Mouse (Mus musculus) left cerebral cortex, adult 2 months (tissue): ENCODE results near the gene Tut7. TPM values are rescaled to one million over a fixed set of nuclear protein-coding genes. Genes with fewer than 3 reads are reported as not detected.
A peak's percentile ranks its signal among the peaks of the same experiment; 100 is the strongest.
"Not testable (repeated sequence)": the region's sequence is repeated elsewhere in the genome, so short reads cannot be mapped to it uniquely, and the experiment has no call there.

ENCODE experiments used
- DNase-seq, 2 experiments: peaks; one replicate each; pipeline ENCODE4 v3.0.0; 2021 to 2022; ENCODE audit warnings: low spot score in 2 of 2, mixed read lengths in 1 of 2; ENCODE audit errors: extremely low spot score in 1 of 2
- H3K27ac ChIP-seq: fragments of 200-600 bp; 2 replicates; pipeline ENCODE4 v1.8.1; 2022
- H3K4me3 ChIP-seq: fragments of 200-600 bp; 2 replicates; pipeline ENCODE4 v1.8.1; 2022
- CTCF ChIP-seq: fragments of 200-600 bp; IDR thresholded peaks from 2 replicates; pipeline ENCODE4 v1.8.1; 2022; ENCODE audit warnings: antibody characterized with exemption, mild to moderate bottlenecking, moderate library complexity
- intact Hi-C: fragments of 180-260 bp; cut with DNase I; formaldehyde crosslinking; loops from one replicate; pipeline ENCODE4 v1.15.1; 2025
- total RNA-seq, 2 experiments: library from RNA; stranded (reverse); gene quantifications; 2 replicates each; pipeline ENCODE4 v1.2.3; 2021

Tut7 gene
- total RNA-seq, 2 experiments from 2014 or later, result 61.1 to 66.0 TPM

DNA sequence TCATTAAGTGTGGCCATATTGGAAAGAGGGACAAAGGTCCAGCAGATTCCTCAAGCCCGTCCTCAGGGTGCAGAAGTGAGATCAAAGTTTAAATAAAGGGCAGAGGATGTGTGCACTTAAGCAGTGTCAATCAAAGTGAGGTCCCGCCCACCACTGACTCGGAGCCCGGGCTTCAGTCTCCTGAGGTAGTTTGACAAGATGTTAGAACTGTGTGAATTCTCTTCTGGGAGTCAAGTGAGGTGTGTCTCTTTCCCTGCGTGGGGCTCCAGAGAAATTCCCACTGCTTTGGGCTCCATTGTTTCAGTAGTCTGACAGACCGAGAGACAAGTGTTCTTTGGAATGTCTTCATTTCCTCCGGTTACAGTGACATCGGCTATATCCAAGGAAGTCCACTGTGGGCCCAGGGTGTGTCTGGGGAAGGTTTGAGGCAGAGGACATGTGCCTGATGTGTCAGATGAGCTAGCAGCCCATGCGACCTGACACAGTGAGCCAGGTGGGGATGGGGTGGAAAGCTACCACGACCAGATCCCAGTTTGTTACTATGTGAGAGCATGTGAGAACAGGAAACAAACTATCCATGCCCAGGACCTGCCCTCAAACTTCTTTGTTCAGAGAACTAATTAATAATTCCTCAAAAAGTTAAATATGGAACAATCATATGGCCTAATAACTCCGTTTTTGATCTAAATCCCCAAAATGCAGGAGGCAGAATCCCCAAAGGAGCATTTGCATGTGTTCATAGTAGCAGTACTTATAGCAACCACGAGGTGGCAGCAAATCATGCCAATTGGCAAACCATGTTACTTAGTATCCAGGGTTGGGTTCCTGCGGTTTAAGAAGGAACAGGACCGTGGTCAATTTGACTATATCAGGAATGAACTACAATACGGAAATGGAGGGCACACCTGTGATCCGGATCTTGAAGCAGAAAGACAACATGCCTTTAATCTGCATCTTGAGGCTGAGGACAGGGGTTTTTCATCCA lies 19.6 kb upstream of the Tut7 start:
- peak; percentile 95 for TF ChIP-seq CTCF
- H3K4me3 ChIP-seq, result no peak overlapping the region
- intact Hi-C loops, result loop anchor here (2.0 to 10.0 kb wide), 5 partner anchors 335 to 1205 kb away; partner anchors contain the start of genes Dapk1 and Gas1
- H3K27ac ChIP-seq, result no peak overlapping the region
- DNase-seq, result peak; percentile 82 to 85

DNA sequence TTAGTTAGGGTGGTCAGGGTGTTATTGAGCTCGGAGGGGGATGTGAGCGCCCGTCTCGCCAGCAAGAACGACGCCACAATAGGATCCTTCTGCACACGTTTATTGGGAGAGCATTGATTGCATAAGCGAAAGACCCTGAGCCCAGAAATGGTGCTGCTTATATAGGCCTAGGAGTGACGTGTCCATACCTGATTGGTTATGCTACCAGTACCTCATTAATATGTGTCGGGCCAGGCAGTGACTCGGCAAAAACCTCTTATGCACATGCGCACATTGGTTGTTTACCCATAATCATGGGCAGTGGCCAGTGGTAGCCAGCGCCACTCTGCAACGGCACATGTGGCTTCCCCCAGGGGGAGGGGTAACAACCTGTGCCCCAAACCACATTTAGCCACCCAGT lies 18.8 kb upstream of the Tut7 start:
- intact Hi-C loops, result loop anchor here (2.0 to 10.0 kb wide), 5 partner anchors 336 to 1204 kb away; partner anchors contain the start of genes Dapk1 and Gas1
- not testable (repeated sequence) for DNase-seq, H3K4me3 ChIP-seq, H3K27ac ChIP-seq

DNA sequence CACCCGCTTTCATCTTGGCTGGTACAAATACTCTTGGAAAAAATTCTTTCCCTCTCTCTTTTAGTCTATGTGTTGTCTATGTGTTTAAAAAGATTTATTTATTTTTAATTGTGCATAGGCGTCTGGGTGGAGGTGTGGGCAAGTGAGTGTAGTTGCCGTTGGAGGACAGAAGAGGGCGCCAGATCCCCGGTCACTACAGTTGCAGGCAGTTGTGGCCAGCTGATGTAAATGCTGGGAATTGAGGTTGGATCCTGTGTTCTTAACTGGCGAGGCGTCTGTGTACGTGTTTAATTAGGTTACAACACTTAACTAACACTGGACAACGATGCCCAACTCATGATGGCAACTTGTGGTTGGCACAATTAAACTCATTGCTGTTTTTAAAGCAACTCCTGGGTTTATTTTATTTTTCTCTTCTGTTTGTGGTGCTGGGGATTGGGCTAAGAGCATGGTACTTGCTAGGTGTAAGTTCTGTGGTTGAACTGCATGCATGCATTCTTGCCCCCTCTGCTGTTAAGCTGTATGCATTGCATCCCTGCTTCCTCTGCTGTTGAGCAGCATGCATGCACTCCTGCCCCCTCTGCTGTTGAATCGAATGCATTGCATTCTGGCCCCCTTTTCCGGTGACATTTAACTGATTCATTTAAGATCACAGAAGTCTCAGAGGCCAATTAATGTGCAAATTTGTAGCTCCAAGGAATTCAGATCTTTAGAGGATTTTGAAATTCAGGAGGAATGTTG lies 17.7 kb upstream of the Tut7 start:
- intact Hi-C loops, result loop anchor here (5.0 to 10.0 kb wide), 4 partner anchors 337 to 1203 kb away; partner anchors contain the start of genes Dapk1 and Gas1
- Histone ChIP-seq H3K27ac (no peak overlapping the region), H3K4me3 (no peak overlapping the region)
- peak; percentile 97 for TF ChIP-seq CTCF
- DNase-seq, result peak; percentile 78 to 81

DNA sequence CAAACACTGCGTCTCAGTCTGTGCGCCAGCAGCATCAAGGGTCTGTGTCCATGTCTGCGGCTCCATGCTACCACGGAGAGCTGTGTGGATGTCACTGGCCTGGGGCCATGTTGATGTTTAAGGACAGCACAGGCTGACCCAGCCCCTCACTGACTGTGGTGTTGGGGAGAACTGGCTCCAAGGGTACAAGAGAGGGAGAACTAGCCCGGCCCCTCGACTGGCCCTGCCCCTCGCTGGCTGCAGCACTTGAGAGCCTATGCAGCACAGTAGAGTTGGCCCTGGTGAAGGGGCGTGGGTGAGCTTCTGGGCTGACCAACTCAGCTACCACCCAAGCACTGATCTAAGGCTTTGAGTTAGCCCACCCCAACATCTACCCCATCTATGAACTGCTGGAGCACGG lies 16.4 kb upstream of the Tut7 start:
- no peak for DNase-seq
- intact Hi-C loops, result no loop called here
- H3K27ac ChIP-seq, result no peak overlapping the region
- TF ChIP-seq CTCF, result no peak
- no peak overlapping the region for H3K4me3 ChIP-seq

DNA sequence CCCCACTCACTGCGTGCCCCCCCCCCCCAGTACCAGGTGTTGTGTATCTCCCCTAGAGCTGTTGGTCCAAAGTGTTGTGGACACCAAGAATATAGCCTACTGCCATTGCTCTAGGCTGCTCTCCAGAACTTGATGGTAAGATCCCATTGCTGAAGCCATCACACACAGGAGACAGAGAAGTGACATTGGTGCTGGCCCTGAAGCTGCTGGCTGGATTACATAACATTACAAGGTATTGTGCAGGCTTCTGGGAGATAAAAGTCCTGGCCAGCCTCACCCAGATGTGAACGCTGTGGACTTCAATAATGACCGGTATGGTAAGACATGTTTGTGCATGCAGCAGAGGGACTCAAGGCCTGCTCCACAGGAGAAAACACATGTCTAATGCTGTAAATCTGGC lies 15.5 kb upstream of the Tut7 start:
- intact Hi-C loops, result no loop called here
- Histone ChIP-seq H3K4me3 (no peak overlapping the region), H3K27ac (no peak overlapping the region)
- no peak for TF ChIP-seq CTCF
- no peak for DNase-seq

DNA sequence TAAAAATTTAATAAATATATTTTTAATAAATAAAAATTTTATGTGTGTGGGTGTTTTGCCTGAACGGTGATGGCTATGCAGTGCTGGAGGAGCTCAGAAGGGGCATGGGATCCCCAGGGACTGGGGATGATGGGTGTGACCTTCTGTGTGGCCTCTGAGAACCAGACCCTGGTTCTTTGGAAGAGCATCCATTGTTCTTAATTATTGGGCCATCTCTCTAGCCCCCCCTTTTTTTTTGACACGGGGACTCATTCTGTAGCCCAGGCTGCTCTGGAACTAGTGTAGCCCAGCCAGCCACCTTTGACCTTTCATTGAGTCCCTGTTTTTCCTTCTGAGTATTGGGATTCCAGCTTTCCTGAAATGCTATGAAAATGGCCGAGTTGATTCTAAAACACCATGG lies 13.9 kb upstream of the Tut7 start:
- intact Hi-C loops, result no loop called here
- DNase-seq, result no peak
- Histone ChIP-seq H3K4me3 (no peak overlapping the region), H3K27ac (no peak overlapping the region)
- no peak for TF ChIP-seq CTCF

DNA sequence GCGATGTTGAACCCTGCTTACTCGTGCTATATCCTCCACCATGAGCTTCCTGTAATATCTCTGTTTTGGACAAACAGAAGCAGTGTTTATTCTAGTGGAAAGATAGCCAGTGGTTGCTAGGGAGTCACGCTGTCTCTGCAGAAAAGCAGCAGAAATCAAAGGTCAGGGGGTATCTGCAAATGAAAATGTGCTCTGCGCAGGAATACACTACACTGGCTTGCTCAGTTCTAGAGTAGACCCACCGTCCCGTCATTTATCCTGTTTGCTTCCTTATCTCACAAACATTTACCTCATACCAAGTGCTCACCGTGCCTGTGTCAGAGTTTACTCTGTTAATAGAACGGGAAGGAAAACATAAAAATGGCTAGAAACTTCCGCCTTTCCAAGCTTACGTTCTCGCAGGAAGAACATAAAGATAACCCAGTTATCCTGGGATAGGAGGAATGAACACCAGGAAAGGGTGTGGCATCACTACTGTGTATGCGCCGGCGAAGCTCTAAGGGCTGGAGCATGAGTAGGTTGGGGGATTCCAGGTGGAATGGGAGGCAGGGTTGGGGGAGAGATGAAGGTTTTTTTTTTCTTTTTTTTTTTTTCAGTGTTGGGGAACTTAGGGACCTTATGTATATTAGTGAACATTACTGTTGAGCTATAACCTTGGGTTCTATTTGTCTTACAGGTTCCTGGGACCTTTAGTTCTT lies 13.3 kb upstream of the Tut7 start:
- DNase-seq, result no peak
- no peak overlapping the region for H3K4me3 ChIP-seq
- intact Hi-C loops, result no loop called here
- H3K27ac ChIP-seq, result peak overlapping the region; percentile 90
- TF ChIP-seq CTCF, result no peak

DNA sequence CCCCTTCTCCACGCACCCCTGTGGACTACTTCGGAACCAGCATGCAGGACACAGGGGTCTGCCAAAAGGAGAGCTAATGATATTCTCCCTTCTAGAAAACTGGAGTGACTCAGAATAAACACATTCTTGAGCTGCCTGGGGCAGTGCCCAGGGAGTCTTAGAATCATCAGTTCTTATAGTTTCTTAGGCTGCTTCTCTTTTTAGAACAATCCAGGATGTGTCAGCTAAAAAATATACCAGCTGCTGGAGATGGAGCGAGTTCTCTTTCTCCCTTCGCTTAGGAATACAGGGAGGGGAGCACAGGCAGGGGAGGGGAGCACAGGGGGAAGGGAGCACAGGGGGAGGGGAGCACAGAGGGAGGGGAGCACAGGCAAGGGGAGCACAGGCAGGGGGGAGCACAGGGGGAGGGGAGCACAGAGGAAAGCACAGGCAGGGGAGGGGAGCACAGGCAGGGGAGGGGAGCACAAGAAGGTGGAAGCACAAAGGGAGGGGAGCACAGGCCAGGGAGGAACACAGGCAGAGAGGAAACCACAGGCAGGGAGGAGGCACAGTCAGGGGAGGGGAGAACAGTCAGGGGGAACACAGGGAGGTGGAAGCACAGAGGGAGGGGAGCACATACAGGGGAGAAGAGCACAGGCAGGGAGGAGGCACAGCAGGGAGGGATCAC lies 12.0 kb upstream of the Tut7 start:
- peak; percentile 49 to 65 for DNase-seq
- Histone ChIP-seq H3K4me3 (no peak overlapping the region), H3K27ac (peak overlapping the region; percentile 90)
- intact Hi-C loops, result no loop called here
- TF ChIP-seq CTCF, result no peak

DNA sequence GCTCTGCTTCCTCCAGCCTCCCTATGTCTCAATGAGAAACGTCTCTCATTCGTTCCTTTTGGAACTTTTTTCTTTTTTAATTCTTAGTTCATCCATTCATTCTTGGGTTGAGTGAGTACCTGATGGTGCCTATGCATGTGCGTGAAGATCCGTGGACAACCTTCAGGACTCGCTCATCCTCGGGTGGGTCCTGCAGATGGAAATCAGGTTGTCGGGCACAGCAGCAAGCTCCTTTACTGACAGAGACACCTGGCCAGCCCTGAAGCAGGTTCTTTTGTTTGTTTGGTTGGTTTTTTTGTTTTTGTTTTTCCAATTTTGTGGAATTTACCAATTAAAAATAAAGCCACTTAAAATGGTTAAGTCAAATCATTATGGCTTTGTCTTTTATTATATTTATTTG lies 9.9 kb upstream of the Tut7 start:
- DNase-seq, result no peak
- intact Hi-C loops, result no loop called here
- no peak overlapping the region for H3K4me3 ChIP-seq
- no peak for TF ChIP-seq CTCF
- H3K27ac ChIP-seq, result no peak overlapping the region

DNA sequence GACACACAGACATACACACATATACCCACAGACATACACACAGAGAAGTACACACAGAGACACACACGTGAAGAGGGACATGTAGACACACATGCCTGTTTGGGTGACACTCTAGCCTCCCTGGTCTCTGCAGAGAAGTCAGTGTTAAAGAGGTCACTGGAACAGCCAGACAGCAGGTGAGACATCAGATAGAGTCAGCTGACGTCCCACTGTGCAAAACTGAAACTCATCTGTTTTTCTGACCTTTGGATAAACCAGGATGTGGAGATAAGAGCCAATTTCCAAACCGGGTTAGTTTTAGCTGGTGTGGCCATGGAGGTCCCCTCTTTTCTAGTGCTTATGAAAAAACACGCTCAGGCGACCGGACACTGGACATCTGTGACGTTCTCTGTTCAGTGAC lies 9.5 kb upstream of the Tut7 start:
- TF ChIP-seq CTCF, result no peak
- H3K4me3 ChIP-seq, result no peak overlapping the region
- H3K27ac ChIP-seq, result no peak overlapping the region
- intact Hi-C loops, result no loop called here
- DNase-seq, result no peak

DNA sequence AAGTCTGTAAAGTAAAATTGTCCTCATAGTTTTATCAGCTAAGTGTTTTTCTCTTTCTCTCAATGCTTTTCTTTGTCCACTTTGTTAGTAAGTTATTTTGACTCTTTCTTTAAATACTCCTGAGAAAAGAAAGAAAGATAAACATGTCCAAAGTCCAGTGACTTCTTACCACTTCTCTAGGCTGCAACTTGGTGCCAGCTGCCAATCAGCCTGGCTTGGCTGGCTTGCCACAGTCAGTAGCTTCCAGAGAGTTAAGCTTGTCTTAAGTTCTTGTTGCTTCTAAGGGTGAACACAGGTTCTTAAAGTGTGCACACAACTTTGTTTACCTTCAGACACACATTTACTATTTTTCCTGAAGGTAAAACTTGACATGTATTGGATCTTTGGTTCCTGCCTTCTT lies 3.0 kb upstream of the Tut7 start:
- TF ChIP-seq CTCF, result no peak
- no peak overlapping the region for H3K4me3 ChIP-seq
- intact Hi-C loops, result no loop called here
- H3K27ac ChIP-seq, result no peak overlapping the region
- no peak for DNase-seq
